Mouse (Mus musculus): ENCODE data around the gene 9930111J21Rik2.
"Not testable (repeated sequence)": the region's sequence is repeated elsewhere in the genome, so short reads cannot be mapped to it uniquely, and the experiment has no call there.

Gene 9930111J21Rik2

GRCm38 (mm10) chr11:49076001-49076757 lies 25.1 kb upstream of the 9930111J21Rik2 start, which contains the start of gene Ifi47:
Gene Ifi47 (plus strand): TSS chr11:49076587.
- DNase-seq: not testable (repeated sequence)

- DNase-seq: no peak
These were observed 17.3 kb upstream of the 9930111J21Rik2 start for GRCm38 (mm10) chr11:49068358-49068757.

- not testable (repeated sequence) for DNase-seq
These were observed 12.8 kb upstream of the 9930111J21Rik2 start, which contains the start of gene Tgtp2 for GRCm38 (mm10) chr11:49063713-49064469. Gene Tgtp2 (minus strand): TSS chr11:49064206.

DNA sequence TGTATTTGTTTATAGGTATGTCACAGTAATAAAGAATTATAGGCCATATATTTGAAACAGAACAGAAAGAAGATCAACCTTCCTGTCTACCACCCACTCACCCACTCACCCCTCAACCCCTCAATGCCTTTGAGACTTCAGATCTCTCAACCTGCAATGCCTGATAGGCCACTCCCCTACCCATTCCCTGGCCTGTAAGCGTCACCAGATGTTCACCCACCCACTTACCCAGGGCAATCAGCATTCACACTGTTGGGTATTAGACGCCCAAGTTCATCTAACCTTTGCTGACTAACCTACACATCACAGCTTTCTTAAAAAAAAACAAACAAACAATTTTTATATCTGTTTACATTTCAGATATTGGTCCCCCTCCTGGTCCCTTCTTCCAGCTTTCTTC lies 10.8 kb upstream of the 9930111J21Rik2 start:
- not testable (repeated sequence) for DNase-seq

DNA sequence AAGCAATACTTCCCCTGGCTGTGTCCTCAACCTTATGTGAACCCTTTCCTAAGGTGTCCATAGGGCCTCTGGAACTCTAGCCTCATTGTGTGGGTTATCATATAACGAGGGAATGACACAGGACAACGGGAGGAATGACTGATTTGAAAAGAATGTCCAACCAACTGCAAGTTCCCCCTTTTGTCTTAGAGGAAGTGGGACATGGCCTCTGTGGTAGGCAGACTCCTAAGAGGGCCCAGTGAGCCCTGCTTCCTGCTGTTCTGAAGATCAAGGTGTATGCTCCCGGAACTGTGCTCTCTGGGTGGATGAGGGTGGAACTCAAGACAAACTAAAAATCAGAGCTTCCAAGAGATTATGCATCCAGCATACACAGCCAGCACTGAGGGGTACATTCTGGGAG lies 9.0 kb upstream of the 9930111J21Rik2 start:
- DNase-seq: not testable (repeated sequence)

GRCm38 (mm10) chr11:49051894-49052293 lies 852 bp upstream of the 9930111J21Rik2 start:
- not testable (repeated sequence) for DNase-seq

DNA sequence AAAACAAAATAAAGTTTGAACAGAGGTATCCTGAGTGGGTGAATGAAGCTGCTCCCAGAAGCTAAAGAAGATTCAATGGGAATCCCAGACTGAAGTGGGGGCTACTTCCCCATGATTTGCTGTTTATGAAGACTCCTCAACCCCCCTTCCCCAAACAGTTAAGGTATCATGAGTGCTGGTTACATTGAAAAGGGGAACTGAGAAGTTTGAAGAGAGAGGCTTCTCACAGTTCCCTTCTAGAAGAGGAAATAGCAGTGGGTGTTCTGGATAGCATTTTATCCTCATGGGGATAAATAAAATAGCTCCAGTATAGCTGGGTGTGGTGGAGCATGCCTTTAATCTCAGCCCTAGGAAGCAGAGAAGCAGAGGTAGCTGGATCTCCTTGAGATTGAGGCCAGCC lies 978 bp downstream of the 9930111J21Rik2 start:
- DNase-seq: not testable (repeated sequence)

DNA sequence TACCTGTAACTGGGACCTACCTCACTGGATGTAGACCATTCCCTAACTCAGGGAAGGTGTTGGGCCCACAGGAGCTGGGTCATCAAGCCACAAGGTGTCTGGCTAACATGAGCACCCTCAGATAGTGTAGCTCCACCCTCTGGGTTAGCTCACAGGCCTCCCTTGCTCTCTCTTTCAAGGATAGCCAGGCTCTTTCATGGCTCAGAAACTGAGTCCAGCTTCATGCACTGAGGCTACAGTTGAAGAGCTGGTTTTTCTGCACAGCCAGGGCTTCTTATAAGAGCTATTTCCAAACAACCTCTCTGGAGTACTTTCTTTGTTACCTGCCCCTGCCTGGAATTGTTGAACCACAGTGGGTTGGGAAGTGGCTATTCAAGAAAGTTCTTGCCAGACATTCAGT lies 39.0 kb downstream of the 9930111J21Rik2 start:
- not testable (repeated sequence) for DNase-seq

DNA sequence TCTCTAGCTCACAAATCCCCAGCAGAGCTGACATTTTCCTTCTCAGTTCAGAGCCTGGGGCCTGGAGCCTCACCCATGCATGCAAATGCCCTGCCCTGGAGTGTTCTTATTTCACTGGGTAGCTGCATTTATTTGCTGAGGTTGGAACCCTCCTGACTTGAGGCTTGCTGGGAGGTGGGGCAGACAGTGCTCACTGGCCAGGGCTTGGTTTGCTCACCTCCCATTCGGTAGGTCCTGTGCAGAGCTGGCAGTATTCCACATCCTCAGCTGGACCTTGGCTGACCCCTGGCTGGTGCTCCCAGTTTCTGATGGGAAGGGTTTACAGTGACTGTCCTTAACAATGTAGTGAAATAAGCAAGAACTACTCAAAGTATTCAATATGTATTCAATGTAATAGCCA lies 44.3 kb downstream of the 9930111J21Rik2 start:
- not testable (repeated sequence) for DNase-seq

DNA sequence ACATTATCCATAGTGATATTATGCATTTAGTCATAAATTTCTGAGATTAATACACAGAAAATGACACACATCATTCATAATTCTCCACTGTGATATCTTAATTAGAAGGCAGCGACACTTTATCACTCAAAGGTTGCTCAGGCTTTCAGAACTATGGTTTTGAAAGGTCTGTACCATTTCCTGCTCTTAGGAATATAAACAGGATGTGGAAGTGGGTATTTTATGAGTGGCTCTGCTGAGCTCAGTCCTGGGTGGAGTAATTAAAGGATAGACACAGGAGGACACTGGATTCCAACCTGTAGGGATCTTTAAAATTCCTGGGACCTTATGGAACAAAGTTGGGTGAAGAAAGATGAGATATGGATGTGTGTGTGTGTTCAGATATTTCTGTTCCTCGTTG lies 44.7 kb downstream of the 9930111J21Rik2 start:
- DNase-seq: not testable (repeated sequence)

DNA sequence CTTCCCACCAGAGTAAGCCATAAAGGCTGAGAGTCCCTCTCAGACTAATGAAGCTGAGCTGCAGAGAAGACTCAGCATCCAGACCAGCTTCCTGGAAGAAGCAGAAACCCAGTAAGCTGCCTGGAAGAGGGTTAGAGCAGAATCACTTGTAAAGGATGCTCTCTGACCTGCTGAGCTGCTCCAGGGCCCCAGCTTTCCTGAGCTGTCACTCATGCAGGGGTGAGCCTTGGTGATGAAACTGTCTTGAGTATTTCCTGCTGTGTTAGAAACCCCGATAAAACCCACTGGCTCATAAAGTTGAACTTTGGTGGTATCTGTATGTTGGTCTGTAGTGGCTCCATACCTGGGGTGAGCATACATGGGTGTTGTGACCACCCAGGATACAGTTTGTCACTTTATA lies 50.6 kb downstream of the 9930111J21Rik2 start:
- DNase-seq: peak; percentile 8

DNA sequence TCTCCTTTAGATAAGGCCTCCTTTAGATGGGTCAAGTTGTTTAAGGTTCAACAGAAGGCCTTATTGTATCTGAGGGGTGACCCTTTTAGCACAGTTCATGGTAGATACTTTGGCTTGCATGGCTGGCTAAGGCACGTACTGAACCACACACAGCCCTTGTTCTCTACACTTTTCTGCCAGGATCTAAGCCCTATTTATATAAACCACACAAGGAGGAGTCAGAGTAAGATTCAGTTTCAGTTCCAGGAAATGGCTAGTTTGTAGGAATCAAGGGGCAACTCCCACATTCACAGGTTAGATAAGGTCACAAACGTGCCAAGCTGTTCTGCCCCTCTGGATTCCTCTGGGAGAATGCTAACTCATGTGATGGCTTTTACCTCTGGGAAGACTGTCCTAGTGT lies 57.0 kb downstream of the 9930111J21Rik2 start, which contains the start of gene Tgtp1:
Tgtp1 (minus strand) TSS at position 155 of the 400 bp plus-strand sequence.
- not testable (repeated sequence) for DNase-seq

DNA sequence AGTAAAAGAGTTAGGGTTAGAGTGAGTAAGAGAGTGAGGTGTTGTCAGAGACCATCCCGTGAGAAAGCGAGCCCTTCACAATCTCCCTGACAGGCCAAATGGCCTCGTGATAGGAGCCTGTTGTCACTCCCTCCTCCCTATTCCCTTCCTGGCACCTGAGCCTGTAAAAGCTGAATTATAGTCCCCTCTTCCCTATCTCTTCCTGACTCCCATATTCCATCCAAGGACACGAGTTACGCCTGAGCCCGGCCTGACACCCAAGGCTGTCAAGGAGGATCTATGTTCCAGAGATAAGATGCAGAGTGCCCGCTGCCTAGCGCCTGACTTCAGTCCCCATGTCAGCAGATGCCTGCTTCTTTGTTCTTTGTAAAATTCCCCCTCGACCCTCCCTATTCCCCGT lies 57.7 kb downstream of the 9930111J21Rik2 start:
- DNase-seq: peak; percentile 9

GRCm38 (mm10) chr11:48991740-48992520 lies 59.1 kb downstream of the 9930111J21Rik2 start, which contains the start of gene Gm12185:
Gene Gm12185 (minus strand): TSS chr11:48992226.
- peak; percentile 18 for DNase-seq

- not testable (repeated sequence) for DNase-seq
These were observed 61.1 kb downstream of the 9930111J21Rik2 start for GRCm38 (mm10) chr11:48989981-48990380.

- peak; percentile 8 for DNase-seq
These were observed 62.8 kb downstream of the 9930111J21Rik2 start for GRCm38 (mm10) chr11:48988219-48988618.

GRCm38 (mm10) chr11:48982848-48983247 lies 68.2 kb downstream of the 9930111J21Rik2 start:
- DNase-seq: not testable (repeated sequence)

DNA sequence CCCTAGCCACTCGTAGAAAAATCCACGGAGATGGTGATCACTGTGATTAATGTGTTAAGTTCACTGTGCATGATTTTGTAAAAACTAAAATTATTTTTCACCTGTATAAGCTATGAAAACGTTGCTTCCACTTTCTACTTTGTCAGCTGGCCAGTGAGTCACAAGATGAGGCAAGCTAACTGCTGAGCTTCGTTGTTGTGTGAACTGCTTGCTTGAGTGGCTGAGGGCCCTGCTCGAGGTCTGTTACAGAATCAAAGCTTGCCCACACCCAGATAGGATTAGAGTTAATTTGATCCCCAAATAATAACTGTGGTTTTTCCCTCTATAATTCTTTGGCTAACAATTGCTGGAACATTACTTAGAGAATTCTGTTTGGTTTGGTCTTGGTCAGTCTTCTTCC lies 71.0 kb downstream of the 9930111J21Rik2 start:
- DNase-seq: not testable (repeated sequence)

- DNase-seq: not testable (repeated sequence)
These were observed 71.8 kb downstream of the 9930111J21Rik2 start, which contains the start of gene 9930111J21Rik1 for GRCm38 (mm10) chr11:48979251-48979650. Gene 9930111J21Rik1 (minus strand): TSS chr11:48979398.

DNA sequence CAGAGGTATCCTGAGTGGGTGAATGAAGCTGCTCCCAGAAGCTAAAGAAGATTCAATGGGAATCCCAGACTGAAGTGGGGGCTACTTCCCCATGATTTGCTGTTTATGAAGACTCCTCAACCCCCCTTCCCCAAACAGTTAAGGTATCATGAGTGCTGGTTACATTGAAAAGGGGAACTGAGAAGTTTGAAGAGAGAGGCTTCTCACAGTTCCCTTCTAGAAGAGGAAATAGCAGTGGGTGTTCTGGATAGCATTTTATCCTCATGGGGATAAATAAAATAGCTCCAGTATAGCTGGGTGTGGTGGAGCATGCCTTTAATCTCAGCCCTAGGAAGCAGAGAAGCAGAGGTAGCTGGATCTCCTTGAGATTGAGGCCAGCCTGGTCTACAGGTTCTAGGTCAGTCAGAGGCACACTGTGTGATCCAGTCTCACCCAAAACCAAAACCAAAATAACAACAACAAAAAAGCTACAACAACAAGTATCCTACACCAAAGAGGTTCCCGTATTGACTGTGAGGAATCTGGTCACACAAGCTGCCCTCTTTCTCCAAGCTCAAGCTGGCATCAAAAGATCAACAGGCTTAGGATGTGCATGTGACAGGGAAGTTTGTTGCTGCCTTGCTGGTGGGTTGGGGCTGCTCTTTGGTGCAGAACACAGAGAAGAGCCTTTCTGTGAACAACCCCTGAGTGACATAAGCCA lies 72.7 kb downstream of the 9930111J21Rik2 start, which contains the start of gene Olfr56:
Olfr56 (plus strand) TSS at position 650 of the 700 bp plus-strand sequence.
- DNase-seq: not testable (repeated sequence)

DNA sequence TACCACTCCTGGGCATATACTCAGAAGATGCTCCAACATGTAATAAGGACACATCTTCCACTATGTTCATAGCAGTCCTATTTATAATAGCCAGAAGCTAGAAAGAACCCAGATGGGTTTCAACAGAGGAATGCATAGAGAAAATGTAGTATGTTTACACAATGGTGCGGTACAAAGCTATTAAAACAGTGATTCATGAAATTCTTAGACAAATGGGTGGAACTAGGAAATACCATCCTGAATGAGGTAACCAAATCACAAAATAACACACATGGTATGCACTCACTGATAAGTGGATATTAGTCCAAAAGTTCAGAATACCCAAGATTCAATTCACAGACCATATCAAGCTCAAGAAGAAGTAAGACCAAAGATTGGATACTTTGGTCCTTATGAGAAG lies 76.4 kb downstream of the 9930111J21Rik2 start:
- DNase-seq: not testable (repeated sequence)
